Mouse (Mus musculus): ENCODE data around the gene Gm3045.
A peak's percentile ranks its signal among the peaks of the same experiment; 100 is the strongest.

The Gm3045 gene

DNA sequence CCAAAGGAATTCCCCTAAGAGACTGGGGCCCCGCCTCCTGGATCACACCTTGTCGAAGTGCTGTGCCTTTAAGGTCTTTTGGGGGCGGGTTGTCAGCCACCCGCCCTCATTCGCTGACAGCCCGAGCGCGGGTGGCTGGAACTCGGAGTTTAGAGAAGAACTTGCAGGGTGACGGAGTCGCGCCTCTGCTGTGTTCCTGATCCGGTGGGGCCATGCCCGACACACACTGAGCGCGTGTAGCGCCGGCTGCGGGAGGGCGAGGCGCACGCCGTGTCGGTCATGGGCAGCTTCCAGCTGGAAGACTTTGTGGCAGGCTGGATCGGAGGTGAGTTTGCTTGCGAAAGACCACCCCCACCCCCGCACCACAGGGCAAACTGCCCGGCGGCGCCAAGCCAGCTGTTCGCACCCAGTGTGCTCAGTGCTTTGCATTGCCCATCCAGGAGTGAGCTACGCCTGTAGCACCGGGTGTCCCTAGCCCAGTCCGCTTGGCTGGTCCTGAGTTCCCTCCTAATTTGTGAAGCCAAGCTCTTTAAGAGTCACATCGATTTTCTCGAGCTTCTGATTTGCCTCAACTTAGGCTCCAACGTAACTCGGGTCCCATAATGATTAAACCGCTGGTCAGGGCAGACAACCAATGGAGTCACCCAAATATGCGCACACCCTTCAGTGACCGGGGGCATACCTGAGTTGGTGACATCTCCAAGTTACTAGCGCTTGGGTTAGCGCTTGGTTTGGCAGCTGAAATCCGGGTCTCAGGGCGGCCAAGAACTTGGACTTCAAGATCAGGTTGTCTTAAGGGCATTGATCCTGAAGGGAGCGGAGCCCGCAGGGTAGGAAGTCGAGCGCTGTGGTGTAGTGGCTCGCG lies 12.0 kb downstream of the Gm3045 start, which contains the start of gene Slc25a48:
Gene Slc25a48, plus strand, starts transcription at position 145 of the 865 bp plus-strand sequence.
- DNase-seq (ENCODE audit: low spot score), result peak; percentile 43

DNA sequence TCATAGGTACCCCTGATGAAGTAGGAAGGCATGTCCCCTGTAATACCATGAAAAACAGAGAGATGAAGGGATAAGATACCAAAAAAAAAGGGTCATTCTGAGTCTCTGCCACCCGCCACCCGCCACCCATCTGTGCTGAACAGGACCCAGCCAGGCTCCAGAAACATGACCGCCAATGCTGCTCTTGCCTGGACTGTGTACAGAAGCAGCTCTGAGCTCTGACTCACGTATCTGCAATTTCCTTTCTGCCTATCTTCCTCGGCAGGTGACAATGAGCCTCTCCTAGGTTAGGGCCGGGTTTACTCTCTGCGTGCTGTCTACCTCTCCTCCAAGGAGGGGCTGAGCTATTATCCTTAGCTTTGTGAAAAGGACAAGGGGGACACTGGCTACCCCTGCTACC lies 17.0 kb downstream of the Gm3045 start:
- DNase-seq (ENCODE audit: low spot score), result no peak

DNA sequence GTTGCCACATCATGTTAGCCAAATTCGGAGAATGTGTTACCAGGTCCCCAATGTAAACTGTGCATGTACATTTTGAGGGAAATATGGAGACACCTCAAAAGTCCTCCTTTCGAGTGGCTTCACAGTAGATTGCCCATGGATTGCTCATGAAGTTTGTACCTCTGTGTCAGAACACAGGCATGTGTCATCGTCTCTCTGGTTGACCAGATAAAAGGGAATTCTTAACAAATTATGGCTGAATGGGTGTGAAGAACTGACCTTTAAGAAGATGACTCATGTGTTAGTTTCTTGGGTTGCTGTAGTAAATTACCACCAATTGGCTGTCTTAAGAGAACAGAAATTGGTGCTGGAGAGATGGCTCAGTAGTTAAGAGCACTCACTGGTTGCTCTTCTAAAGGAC lies 17.7 kb downstream of the Gm3045 start:
- DNase-seq (ENCODE audit: low spot score), result no peak

DNA sequence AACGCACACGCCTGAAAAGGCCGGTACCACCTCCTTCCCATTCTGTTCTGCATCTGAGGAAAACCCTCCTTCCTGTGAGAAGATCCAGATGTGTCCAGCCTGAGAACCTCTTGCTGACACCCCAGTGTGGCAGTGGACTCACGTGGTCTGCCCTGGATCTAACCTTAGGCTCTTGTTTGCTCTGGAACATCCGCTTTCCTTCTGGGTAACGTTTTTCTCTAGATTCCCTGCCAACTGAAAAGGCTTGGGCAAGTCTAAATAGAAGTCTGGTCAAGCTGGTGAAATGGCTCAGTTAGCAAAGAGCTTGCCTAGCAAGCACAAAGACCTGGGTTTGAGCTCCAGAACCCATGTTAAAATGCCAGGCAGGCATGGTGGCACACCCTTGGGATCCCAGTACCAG lies 18.6 kb downstream of the Gm3045 start:
- DNase-seq (ENCODE audit: low spot score), result no peak

DNA sequence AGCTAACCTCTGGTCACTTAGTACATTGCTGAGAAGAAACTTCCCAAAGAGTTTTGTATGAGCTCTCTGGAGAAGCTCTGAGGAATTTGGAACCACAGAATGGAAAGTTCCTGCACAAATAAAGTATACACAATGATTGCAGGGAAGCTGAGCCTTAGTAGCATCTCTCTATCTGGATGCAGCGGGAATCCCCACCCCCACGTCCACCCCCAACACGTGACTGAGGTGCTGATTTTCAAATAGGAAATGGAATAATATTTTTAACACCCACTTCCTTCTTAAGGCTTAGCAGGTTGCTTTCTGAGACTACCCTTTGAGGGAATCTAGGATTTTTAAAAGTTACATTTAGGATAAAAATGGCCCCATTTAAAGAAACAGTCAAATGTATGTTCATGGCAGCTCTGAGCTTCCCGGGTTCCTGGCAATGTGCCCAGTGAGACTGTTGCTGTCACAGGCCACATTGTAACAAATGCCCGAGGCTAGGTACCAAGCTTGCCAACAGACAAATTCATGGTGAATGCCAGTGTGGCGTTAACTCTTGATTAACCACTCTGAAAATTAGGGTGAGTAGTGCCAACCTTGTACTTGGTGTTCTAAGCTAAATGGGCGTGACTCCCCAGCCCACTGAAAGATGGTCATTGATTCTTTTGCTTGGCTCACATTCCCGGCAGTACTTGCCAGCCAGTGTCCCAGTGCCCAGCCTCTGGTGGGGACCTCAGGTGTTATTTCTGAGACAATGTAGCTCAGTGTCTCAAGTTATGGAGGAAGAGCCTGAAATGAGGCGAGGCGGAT lies 23.0 kb downstream of the Gm3045 start:
- no peak for DNase-seq (ENCODE audit: low spot score)

DNA sequence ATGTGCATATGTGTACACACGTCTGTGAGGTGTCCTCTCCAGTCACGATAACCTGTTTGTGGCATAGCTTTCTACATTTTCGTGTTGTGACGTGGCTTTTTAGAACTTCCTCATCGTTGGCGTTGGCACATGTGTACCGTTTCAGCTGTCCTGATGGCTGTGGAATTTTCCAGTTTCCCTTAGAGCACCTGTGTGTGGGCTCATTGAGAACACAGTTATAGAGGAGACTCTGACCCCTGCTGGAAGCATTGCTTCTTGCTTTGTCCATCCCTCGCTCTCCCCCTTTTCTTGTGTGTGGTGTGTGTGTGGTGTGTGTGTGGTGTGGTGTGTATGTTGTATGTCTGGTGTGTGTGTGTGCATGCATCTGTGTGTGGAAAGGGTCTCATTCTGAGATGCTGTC lies 23.6 kb downstream of the Gm3045 start:
- no peak for DNase-seq (ENCODE audit: low spot score)

DNA sequence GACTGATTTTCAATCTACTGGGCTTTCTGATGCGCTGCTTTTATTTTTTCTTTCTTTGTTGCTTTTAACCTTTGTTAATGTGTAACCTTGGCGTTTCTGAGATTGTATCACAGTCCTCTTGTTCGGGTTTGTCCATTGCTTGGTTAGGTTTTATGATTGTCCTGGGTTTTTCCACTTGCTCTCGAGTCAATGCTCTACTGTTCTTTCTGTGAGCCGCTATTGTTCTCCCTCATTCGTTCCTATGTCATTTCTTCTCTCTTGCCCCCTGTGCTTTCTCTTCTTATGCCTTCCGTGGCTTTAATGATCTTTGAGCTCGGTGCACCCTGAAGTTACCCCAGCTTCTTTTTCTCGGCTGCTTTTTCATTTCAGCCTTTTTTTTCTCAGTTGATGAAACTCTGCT lies 31.6 kb downstream of the Gm3045 start:
- no peak for DNase-seq (ENCODE audit: low spot score)

DNA sequence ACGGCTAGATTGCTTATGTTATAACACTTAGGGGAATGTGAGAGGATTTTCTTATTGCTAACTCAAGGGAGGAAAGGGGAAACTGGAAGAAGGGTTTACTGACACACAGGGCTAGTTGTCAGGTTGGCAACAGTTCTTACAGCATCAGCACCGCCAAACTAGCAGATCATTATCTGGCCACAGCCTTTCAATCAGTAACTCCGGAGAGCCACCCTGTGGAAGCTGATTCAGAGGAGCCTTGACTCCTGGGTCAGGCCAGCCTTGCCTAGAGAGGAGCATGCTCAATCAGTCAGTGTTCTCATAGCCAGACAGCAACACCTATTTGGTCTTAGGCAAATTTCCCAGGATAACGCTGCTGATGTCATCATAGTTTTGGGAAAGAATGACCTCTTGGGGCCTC lies 35.1 kb downstream of the Gm3045 start:
- DNase-seq (ENCODE audit: low spot score), result no peak

DNA sequence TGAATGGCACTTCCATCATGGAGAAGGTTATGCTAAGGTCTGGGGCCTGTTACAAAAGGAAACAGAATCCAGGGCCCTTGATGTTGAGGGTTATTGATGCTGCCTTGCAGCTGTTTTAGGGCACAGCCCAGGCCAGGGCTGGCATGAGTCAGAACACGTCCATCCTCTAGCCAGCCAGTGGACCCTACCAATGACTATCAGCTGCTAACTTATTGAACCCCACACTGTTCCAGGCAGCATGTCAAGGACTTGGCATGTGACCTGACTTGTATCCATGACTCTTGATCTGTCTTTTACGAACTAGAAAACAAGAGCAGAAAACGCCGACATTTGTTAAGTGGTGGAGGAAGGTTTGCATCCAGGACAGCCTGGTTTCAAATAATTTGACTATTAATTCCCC lies 36.4 kb downstream of the Gm3045 start:
- DNase-seq (ENCODE audit: low spot score), result no peak

DNA sequence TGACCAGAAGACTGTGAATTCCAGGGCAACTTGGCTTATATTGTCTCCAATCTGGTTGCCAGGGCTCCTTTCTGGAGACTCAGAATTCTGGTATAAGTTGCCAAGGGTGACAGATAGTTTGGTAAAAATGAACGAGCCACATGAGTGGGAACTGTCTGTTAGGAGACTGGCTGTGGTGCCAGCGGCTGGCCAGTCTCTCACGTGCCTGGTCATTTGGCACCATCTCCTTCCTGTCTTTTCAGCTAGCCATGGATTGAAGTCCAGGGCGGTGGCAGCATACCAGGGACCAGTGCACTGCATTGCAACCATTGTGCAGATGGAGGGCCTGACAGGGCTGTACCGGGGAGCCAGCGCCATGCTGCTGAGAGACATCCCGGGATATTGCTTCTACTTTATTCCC lies 36.9 kb downstream of the Gm3045 start:
- DNase-seq (ENCODE audit: low spot score), result no peak

DNA sequence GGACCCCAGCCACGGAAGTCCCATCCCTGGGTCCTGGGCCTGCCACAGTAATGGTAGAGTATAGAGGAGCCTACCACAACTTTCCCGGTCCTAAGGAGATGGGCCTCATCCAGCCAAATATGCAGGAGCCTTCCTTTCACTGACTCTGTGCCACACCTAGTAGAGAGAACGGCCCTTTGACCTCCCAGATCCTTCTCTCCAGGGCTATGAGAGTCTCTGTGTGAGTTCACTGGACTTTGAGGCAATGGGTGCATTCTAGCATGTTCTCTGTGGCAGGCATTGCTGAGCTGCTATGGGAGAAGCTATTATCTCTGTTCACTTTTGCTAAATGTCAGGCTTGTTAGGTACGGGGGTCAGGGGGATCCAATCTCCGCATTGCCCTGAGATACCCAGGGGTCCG lies 37.4 kb downstream of the Gm3045 start:
- DNase-seq (ENCODE audit: low spot score), result no peak

DNA sequence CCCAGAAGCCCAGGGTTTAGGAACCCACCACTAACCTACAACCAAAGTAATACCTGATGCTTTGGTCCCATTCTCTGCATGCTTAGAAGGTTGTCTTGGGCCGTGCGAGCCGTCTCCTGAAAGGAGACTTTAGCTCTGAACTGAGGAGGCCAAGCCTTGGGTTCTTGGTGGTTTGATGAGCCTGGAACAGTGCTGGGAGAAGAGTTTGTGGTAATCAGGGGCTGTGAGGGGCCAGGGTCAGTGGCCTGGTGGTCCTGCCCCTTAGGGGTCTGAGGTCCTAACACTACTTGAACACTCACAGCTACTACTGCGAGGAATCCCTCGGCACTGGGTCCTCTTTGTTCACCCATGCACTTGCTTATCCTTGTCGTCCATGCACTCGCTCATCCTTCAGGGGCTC lies 41.4 kb downstream of the Gm3045 start:
- DNase-seq (ENCODE audit: low spot score), result no peak

DNA sequence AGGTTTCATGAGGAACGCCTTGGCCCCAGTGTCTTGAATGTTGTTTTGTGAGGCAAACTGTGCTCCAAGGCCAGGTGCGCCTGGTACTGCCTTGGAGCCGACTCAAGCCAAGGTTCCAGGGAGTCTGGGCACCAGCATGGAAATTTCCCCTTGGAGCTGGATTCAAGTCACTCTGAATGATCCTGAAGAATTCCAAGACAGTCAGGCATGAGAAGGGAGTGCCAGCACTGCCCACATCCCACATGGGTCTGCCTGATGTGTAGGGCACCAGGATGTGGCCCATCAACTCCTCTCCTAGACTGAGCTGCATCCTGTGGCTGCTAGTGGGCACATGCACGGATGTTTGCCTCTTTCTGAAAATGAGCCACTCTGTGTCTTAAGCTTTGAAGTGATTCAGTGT lies 42.1 kb downstream of the Gm3045 start:
- DNase-seq (ENCODE audit: low spot score), result no peak

DNA sequence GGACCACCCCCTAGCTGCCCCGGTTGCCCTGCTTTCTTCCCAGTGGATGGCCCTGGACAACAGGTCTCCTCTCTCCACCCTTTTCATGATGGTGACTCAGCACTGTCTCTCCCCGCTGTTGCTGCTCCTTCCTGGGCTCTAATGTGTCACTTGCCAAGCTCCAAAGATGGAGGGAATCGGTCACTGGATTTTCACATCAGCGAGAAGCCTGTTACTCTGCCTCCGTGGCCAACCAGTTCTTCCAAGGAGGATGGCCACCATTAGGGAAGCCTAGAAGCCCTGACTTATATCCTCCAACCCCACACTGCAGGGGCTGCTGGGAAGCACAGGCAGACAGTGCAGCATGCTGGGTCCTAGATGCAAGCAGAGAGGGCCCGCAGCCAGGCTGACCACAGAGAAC lies 44.8 kb downstream of the Gm3045 start:
- no peak for DNase-seq (ENCODE audit: low spot score)

DNA sequence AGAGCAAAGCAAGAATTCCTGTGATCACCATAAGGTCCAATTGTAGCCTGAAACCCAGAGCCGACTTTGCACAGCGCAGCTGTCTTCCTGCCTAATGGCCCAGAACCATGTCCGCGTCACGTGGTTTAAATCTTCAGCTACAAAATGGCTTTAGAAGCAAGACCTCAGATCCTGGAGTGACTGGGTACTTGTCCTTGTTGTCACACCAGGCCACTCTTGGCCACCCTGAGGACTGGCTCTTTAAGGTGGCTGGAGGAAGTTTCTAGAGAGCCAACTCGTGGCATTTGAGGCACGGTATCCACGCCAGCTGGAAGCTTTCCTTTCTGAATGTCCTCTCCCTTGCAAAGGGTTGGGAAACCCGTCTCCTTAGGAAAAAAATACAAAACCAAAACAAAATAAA lies 45.6 kb downstream of the Gm3045 start:
- DNase-seq (ENCODE audit: low spot score), result peak; percentile 8

DNA sequence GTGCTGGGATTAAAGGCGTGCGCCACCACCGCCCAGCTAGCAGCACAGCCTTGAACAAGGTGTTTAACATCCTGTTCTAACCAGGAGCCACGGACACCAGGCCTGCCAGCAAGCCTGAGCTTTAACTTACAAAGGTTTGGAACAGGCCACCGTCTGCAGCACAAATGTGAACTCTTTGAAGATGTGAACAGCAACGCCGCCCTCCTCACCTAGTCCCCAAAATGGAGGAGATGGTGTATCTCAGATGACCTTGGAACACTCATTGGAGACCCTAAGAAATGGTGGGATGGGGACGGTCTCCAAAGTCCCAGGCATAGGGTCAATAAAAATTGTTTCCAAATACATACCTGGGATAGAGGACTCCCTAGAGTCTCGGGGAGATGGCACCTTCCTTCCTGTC lies 46.3 kb downstream of the Gm3045 start:
- DNase-seq (ENCODE audit: low spot score), result no peak

DNA sequence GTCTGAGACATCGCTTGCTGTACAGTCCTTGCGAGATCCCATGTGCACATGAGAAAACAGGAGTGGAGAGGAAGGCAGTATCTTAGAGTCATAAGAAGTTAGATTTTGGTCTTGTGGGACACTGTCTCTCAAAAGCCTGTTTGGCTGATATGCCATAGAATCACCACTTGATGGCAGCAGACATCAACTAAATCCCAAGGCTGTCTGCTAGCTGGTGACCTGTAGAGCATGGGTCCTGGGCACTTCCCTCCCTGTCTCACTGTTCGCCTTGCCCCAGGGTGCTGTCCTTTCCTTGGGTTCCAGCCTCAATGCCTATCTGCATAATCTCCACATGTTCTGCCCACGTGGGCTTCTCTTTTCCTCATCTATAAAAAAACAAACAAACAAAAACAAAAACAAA lies 49.0 kb downstream of the Gm3045 start:
- DNase-seq (ENCODE audit: low spot score), result peak; percentile 84

DNA sequence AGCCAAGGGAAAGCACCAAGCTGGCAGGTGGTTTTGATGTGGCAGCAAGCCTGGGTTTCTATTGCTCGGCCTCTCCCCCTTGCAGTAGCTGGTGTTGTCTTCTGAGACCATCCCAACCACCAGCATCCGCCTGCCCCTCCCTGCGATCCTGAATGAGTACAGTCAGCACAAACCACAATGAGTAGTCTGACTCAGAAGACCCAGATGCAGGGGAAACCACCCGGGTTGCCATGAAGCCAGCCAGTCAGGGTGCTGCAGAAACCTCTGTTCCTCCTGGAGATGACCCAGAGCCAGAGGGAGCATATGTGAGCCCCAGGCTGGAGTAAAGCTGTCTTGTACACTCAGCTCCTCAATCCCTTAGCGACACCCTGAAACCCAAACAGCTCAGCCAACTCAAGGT lies 50.4 kb downstream of the Gm3045 start:
- no peak for DNase-seq (ENCODE audit: low spot score)

DNA sequence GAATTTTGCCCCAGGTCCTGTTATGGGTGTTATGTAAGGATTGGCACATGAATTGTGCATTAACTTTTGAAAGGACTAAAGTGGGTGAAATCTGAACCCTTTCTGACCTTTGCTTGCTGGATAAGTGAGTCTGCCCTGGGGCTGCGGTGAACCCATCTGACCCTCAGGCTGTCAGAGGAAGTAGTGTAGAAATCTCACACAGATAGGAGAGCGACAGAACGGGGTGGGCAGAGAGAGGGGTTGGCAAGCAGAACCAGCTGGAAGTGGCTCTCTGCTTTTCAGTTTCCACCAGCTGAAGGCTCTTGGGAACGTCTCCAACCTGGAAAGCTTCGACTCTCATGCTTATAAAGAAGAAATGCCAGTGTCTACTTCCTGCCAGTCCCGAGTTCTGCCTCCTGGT lies 50.9 kb downstream of the Gm3045 start:
- DNase-seq (ENCODE audit: low spot score), result peak; percentile 27

DNA sequence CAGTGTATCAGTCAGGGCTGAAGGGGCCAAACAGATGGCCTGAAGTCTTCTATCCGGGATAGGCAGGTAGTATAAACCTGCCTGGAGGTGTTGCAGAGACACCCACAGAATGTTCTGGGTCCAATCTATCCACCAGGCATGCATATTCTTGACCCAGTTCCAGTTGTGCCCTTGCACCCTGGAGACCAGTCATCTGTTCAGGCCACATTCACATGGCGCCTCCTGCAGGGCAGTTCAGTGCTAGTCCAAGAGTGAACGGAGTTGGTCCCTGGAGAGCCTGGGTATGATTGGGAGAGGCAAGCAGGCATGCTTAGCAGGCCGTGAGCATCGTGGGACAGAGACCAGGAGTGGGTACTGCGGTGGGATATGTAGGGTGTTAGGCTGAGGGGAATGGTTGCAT lies 51.6 kb downstream of the Gm3045 start:
- no peak for DNase-seq (ENCODE audit: low spot score)

DNA sequence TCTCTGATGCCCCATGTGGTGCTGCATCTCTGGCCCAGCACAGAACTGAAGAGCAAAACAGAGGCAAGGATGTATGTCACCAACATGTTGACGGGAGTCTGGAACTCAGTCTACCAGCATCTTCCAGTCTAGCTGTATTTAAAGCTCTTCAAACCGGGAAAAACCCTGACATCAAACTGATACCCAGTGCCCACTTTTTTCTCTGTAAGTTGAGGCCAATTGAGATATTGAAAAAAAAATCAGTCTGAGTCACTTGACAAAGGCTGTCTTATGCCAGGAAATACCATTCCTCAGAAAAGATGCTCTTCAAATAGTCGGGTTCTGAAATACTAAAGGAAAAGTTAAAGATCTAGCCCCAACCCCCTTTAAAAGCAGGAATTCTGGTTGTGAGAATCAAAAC lies 55.8 kb downstream of the Gm3045 start, which contains the start of gene Il9:
Gene Il9, minus strand, starts transcription at position 101 of the 400 bp plus-strand sequence.
- DNase-seq (ENCODE audit: low spot score), result no peak
